Mouse (Mus musculus) lung, embryonic 16.5 days (tissue): ENCODE measurements at regions not wholly inside any gene's neighbourhood (a gene's known extent, or its start where the extent isn't known, plus 50 kb on each side); places are given as distances from the start of the nearest gene placed in this dataset.

ENCODE experiments used
- ATAC-seq: fragments of 200-750 bp; cut with Nextera tagmentation; 2 replicates; pipeline ENCODE4 v1.8.0; 2017; ENCODE audit warnings: low read depth, mild to moderate bottlenecking, moderate library complexity
- H3K27ac ChIP-seq: fragments of 300-500 bp; sonication (generic); 2 replicates; pipeline ENCODE4 v1.5.1; 2014; ENCODE audit warnings: mild to moderate bottlenecking, control low read depth, low read length
- H3K27me3 ChIP-seq: fragments of 300-500 bp; sonication (generic); 2 replicates; pipeline ENCODE4 v1.6.1; 2014; ENCODE audit warnings: low read depth, low read length, mixed read lengths; ENCODE audit not compliant: control insufficient read depth, insufficient read depth
- H3K36me3 ChIP-seq: fragments of 300-500 bp; sonication (generic); 2 replicates; pipeline ENCODE4 v1.6.1; 2014; ENCODE audit warnings: low read length; ENCODE audit not compliant: control insufficient read depth, insufficient read depth
- H3K4me1 ChIP-seq: fragments of 300-500 bp; sonication (generic); replicated peaks from 2 replicates; pipeline ENCODE4 v1.6.1; 2014; ENCODE audit warnings: low read length, mixed read lengths; ENCODE audit not compliant: control insufficient read depth, insufficient read depth
- H3K4me2 ChIP-seq: fragments of 300-500 bp; sonication (generic); 2 replicates; pipeline ENCODE4 v1.6.1; 2014; ENCODE audit warnings: low read depth, low read length, control low read depth
- H3K4me3 ChIP-seq: fragments of 300-500 bp; sonication (generic); 2 replicates; pipeline ENCODE4 v1.5.1; 2014; ENCODE audit warnings: mild to moderate bottlenecking, low read length, control low read depth
- H3K9ac ChIP-seq: fragments of 300-500 bp; sonication (generic); 2 replicates; pipeline ENCODE4 v1.6.1; 2014; ENCODE audit warnings: low read length, control low read depth
- H3K9me3 ChIP-seq: fragments of 300-500 bp; sonication (generic); 2 replicates; pipeline ENCODE4 v1.6.1; 2016; ENCODE audit warnings: low read length; ENCODE audit not compliant: control insufficient read depth
- WGBS: fragments of 180-500 bp; shearing (Covaris S2); extraction: QIAGEN DNeasy Blood & Tissue Kit; methylation state at CpG from one replicate; pipeline ENCODE4 v1.1.7; 2014; 5-methylcytosine and 5-hydroxymethylcytosine counted together

DNA sequence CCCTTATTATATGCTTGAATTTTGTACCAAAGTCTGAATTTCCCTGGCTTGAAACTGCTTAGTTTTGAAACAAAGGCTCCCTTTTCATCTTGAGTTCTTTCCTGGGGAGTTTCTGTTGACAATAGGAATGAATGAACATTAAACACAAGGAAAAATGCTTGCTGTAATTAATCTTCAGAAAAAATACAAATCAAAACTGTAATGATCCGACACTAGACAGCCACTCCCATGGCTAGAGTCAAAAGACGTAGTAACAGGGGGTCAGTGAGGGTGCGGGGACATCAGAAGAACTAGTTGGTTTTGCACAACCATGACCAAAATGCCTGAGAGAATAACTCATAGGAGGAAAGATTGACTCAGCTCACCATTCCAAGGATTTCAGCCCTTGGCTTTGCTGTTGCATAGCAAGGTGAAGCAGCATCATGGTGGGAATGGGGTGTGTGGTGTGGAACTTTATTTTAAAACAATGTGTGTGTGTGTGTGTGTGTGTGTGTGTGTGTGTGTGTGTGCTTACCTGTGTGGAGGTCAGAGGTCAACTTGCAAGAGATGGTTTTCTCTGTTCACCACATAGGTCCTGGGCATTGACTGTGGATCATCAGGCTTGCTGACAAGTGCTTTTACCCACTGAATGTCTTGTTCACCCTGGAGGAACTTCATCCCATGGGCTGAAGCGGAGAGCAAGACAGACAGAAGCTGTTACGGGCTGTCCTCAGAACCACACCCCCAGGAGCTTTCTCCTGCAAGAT is 63.2 kb upstream of the Agps start:
- H3K4me3 ChIP-seq, result no peak overlapping the region
- H3K9ac ChIP-seq, result no peak overlapping the region
- H3K4me2 ChIP-seq, result 0 out of 2 replicates have a peak overlapping the region, but pooled peaks have one; percentile 17
- no peaks in the 10 kb centered on the region for H3K36me3 ChIP-seq
- H3K9me3 ChIP-seq, result no peaks in the 10 kb centered on the region
- no peaks in the 10 kb centered on the region for H3K27me3 ChIP-seq
- peak overlapping the region; percentile 75 for H3K27ac ChIP-seq
- H3K4me1 ChIP-seq, result peaks cover 23% of the 10 kb centered on the region
- ATAC-seq, result no peak
- 58% methylated on average over 5 of the region's 5 CpGs for WGBS

GRCm38 (mm10) chr2:75767871-75768558 is 63.6 kb upstream of the Nfe2l2 start:
- ATAC-seq, result 0 out of 2 replicates have a peak, but pooled peaks have one; percentile 18

GRCm38 (mm10) chr2:75765403-75765802 is 61.0 kb upstream of the Nfe2l2 start:
- ATAC-seq, result peak; percentile 82
- H3K27ac ChIP-seq, result peak overlapping the region; percentile 45

More at GRCm38 (mm10) chr2:75767871-75768558, 63.6 kb upstream of the Nfe2l2 start:
- Histone ChIP-seq H3K4me3 (no peak overlapping the region), H3K4me1 (peaks cover 26% of the 10 kb centered on the region), H3K36me3 (no peaks in the 10 kb centered on the region), H3K4me2 (0 out of 2 replicates have a peak overlapping the region, but pooled peaks have one; percentile 17), H3K27me3 (no peaks in the 10 kb centered on the region), H3K27ac (peak overlapping the region; percentile 75), H3K9me3 (no peaks in the 10 kb centered on the region), H3K9ac (no peak overlapping the region)
- WGBS, result 36% methylated on average over 7 of the region's 7 CpGs

DNA sequence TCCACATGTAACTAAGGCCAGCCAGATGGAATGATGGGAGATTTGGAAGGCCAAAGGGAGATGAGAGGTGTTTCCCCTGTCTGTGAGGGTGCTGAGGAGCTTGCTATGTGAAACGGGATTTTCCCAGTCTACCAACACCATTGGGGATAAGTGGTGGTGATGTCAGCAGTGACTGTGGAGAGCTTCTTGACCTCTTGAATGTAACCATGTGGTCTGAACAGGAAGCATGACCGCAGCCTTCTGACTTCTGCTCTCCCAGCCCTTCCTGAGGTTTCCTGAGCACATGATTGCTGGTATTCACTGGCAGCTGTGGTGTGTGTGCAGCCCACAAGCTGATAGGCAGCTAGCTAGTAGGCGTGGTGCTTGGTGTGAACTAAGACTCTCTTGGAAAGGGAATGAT is 58.8 kb upstream of the Nfe2l2 start:
- Histone ChIP-seq H3K4me2 (no peak overlapping the region), H3K9me3 (no peaks in the 10 kb centered on the region), H3K36me3 (no peaks in the 10 kb centered on the region), H3K27me3 (no peaks in the 10 kb centered on the region), H3K27ac (no peak overlapping the region), H3K9ac (no peak overlapping the region), H3K4me3 (no peak overlapping the region), H3K4me1 (peaks cover 10% of the 10 kb centered on the region)
- ATAC-seq, result peak; percentile 51; the same call in 1 of the 2 replicates
- WGBS, result 40% methylated on average over 3 of the region's 3 CpGs

More at GRCm38 (mm10) chr2:75765403-75765802, 61.0 kb upstream of the Nfe2l2 start:
- Histone ChIP-seq H3K27me3 (no peaks in the 10 kb centered on the region), H3K4me1 (peaks cover 20% of the 10 kb centered on the region), H3K36me3 (no peaks in the 10 kb centered on the region), H3K4me3 (no peak overlapping the region), H3K4me2 (no peak overlapping the region), H3K9me3 (no peaks in the 10 kb centered on the region), H3K9ac (no peak overlapping the region)
- WGBS, result 48% methylated on average over 4 of the region's 4 CpGs

- Histone ChIP-seq H3K36me3 (no peaks in the 10 kb centered on the region), H3K9me3 (no peaks in the 10 kb centered on the region), H3K27me3 (no peaks in the 10 kb centered on the region), H3K4me3 (no peak overlapping the region), H3K4me1 (peaks cover 14% of the 10 kb centered on the region), H3K27ac (no peak overlapping the region), H3K4me2 (no peak overlapping the region), H3K9ac (no peak overlapping the region)
- WGBS, result 69% methylated on average over 5 of the region's 5 CpGs
- ATAC-seq, result no peak
Measured at GRCm38 (mm10) chr2:75762030-75762429, 57.6 kb upstream of the Nfe2l2 start.

DNA sequence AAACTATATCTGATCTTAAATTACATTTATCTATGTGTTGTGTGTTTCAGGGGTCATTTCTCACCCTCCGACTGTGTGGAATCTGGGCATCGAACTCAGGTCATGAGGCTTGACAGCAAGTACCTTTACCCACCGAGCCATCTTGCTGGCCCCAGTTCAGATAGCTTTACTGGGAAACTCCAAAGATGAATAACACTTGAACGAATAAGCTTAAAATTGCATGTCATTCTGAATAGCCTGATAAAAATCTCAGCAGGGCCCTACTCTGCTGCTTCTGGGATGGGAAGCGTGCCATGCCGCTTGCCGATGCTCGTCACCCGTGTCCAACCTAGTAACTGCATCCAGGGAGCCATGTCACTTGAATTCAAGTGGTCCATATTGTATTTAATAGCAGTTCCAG is 57.2 kb upstream of the Nfe2l2 start:
- 77% methylated on average over 9 of the region's 9 CpGs for WGBS
- Histone ChIP-seq H3K4me3 (no peak overlapping the region), H3K36me3 (no peaks in the 10 kb centered on the region), H3K4me1 (peaks cover 17% of the 10 kb centered on the region), H3K27me3 (no peaks in the 10 kb centered on the region), H3K27ac (no peak overlapping the region), H3K9ac (no peak overlapping the region), H3K9me3 (no peaks in the 10 kb centered on the region), H3K4me2 (no peak overlapping the region)
- ATAC-seq, result no peak

GRCm38 (mm10) chr2:75759196-75759885 is 54.9 kb upstream of the Nfe2l2 start:
- Histone ChIP-seq H3K9ac (no peak overlapping the region), H3K4me3 (no peak overlapping the region), H3K9me3 (no peaks in the 10 kb centered on the region), H3K27me3 (no peaks in the 10 kb centered on the region), H3K4me1 (peaks cover 18% of the 10 kb centered on the region), H3K4me2 (no peak overlapping the region), H3K27ac (no peak overlapping the region), H3K36me3 (no peaks in the 10 kb centered on the region)
- no peak for ATAC-seq
- WGBS, result 78% methylated on average over 11 of the region's 11 CpGs

GRCm38 (mm10) chr2:75758277-75758676 is 53.8 kb upstream of the Nfe2l2 start:
- Histone ChIP-seq H3K4me3 (no peak overlapping the region), H3K4me1 (peaks cover 14% of the 10 kb centered on the region; the same call in 1 of the 2 replicates), H3K9ac (no peak overlapping the region), H3K36me3 (no peaks in the 10 kb centered on the region), H3K4me2 (no peak overlapping the region), H3K9me3 (no peaks in the 10 kb centered on the region), H3K27me3 (no peaks in the 10 kb centered on the region), H3K27ac (no peak overlapping the region)
- no peak for ATAC-seq
- 76% methylated on average over 6 of the region's 6 CpGs for WGBS
